Mouse (Mus musculus) G1E (cell line): ENCODE measurements around the gene Ncan. TPM values are rescaled to one million over a fixed set of nuclear protein-coding genes. Genes with fewer than 3 reads are reported as not detected.
"Not testable (repeated sequence)": the region's sequence is repeated elsewhere in the genome, so short reads cannot be mapped to it uniquely, and the experiment has no call there.

ENCODE experiments used
- ATAC-seq: 2 replicates; pipeline ENCODE4 v1.8.0; 2016; ENCODE audit warnings: mild to moderate bottlenecking; ENCODE audit not compliant: insufficient number of reproducible peaks, poor library complexity, low FRiP score, severe bottlenecking; ENCODE audit errors: extremely low read depth
- DNase-seq: peaks from one replicate; pipeline ENCODE4 v3.0.0; 2012; ENCODE audit warnings: low spot score
- H3K27me3 ChIP-seq: 2 replicates; pipeline ENCODE4 v1.6.1; 2012; ENCODE audit warnings: mild to moderate bottlenecking, low read length, inconsistent platforms; ENCODE audit not compliant: insufficient read depth
- H3K36me3 ChIP-seq: replicated peaks from 2 replicates; pipeline ENCODE3; 2012; ENCODE audit warnings: mild to moderate bottlenecking, inconsistent platforms
- H3K4me1 ChIP-seq: 2 replicates; pipeline ENCODE4 v1.6.1; 2012; ENCODE audit warnings: low read depth, low read length, inconsistent platforms, mixed read lengths; ENCODE audit not compliant: insufficient read depth
- H3K4me3 ChIP-seq: 2 replicates; pipeline ENCODE4 v1.5.1; 2012; ENCODE audit warnings: low read depth, mild to moderate bottlenecking, inconsistent platforms, low read length, moderate library complexity, mixed read lengths
- H3K9me3 ChIP-seq: replicated peaks from 2 replicates; pipeline ENCODE4 v1.6.1; 2012; ENCODE audit warnings: inconsistent platforms
- CTCF ChIP-seq: IDR thresholded peaks from 2 replicates; pipeline ENCODE4 v1.5.1; 2012; ENCODE audit warnings: low read depth, low read length, inconsistent platforms, mixed read lengths
- GATA1 ChIP-seq: IDR thresholded peaks from 2 replicates; pipeline ENCODE4 v1.6.1; 2012; ENCODE audit warnings: borderline replicate concordance, low read length, inconsistent platforms, mixed read lengths
- GATA2 ChIP-seq: IDR thresholded peaks from 2 replicates; pipeline ENCODE4 v1.6.1; 2012; ENCODE audit warnings: low read depth, low read length, inconsistent platforms, borderline replicate concordance
- POLR2AphosphoS5 ChIP-seq: IDR thresholded peaks from 2 replicates; pipeline ENCODE4 v1.6.1; 2012; ENCODE audit warnings: low read depth, low read length, inconsistent platforms; ENCODE audit not compliant: insufficient replicate concordance
- TAL1 ChIP-seq: conservative IDR thresholded peaks from 2 replicates; pipeline ENCODE4 v1.6.1; 2012; ENCODE audit warnings: low read depth, low read length, inconsistent platforms, mixed read lengths
- polyA plus RNA-seq: library from polyadenylated mRNA; stranded (reverse); fragments of >175 nt; gene quantifications from 2 replicates; pipeline ENCODE4 v1.2.3, GENCODE M21; 2012
- total RNA-seq, 2 experiments: library from RNA; stranded (forward) in 1 of 2; stranded (reverse) in 1 of 2; fragments of 200-1000 nt in 1 of 2; fragments of >200 nt in 1 of 2; fragmentation: Nextera tagmentation in 1 of 2; gene quantifications; 2 replicates each; pipeline ENCODE4 v1.2.3; 2014 to 2017

The Ncan gene
- total and polyA plus RNA-seq, 3 experiments = 0.05 TPM; not detected in 2

DNA sequence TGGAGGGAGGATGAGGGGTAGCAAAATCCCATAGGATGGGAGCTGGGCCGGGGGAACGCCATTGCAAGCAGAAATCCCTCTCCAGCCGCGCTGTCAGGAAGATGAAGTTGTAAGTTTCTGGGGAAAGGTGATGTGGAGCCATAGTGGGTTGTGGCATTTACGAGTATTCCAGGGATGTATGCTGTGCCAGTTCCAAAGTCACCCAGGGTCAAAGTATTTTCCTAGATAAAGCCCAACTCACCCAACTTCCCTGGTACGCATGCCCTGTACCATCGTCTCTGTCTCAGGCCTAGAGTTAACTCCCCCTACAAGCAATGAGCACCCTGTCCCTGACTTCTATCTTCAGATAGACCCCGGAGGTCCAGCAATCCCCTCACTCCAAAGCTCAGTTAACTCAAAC is 47.6 kb downstream of the Ncan start:
- no peak for DNase-seq
- Histone ChIP-seq H3K4me1 (peaks cover 13% of the 10 kb centered on the region), H3K36me3 (peaks cover 49% of the 10 kb centered on the region), H3K4me3 (no peak overlapping the region), H3K27me3 (peaks cover 4% of the 10 kb centered on the region; the same call in 1 of the 2 replicates), H3K9me3 (no peaks in the 10 kb centered on the region)
- TF ChIP-seq POLR2AphosphoS5 (no peak), CTCF (no peak), TAL1 (no peak), GATA1 (no peak), GATA2 (no peak)
- no peak for ATAC-seq

DNA sequence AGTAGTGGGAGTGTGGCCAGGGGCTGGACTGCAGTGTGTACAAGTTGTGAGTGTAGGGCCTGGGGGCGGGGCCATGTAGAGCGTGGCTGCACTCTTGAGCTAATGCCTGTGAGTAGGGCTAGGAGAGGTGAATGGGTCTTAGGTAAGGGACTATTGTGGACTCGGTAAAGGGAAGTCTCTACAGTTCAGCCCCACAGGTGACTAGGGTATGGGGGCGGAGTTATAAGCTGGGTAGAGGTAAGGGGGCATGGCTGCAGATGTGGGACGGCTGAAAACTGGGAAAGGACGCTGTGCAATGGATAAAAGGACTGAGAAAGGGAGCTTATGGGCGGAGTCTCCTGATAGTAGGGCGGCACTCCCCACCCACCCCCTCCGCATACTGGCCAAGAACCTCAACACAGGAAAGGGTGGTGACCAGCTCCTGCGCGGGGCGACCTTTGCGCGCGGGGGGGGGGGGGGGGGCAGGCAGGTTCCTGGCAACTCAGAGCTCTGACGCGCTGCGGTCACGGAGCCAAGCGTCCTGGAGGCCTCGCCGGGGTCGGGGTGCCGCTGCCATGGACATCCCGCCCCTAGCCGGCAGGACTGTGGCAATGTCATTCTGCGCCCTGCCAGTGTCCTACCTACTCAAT is 48.1 kb downstream of the Ncan start, which contains the start of gene Tm6sf2:
TSS of gene Tm6sf2 (plus strand) at position 484 of the 629 bp plus-strand sequence.
- no peak for DNase-seq
- peaks cover 54% of the 10 kb centered on the region for H3K36me3 ChIP-seq
- no peak for ATAC-seq
- peaks cover 4% of the 10 kb centered on the region; the same call in 1 of the 2 replicates for H3K27me3 ChIP-seq
- peaks cover 13% of the 10 kb centered on the region for H3K4me1 ChIP-seq
- H3K9me3 ChIP-seq = no peaks in the 10 kb centered on the region
- no peak within 1 kb of the TSS for H3K4me3 ChIP-seq
- no peak for TF ChIP-seq CTCF

DNA sequence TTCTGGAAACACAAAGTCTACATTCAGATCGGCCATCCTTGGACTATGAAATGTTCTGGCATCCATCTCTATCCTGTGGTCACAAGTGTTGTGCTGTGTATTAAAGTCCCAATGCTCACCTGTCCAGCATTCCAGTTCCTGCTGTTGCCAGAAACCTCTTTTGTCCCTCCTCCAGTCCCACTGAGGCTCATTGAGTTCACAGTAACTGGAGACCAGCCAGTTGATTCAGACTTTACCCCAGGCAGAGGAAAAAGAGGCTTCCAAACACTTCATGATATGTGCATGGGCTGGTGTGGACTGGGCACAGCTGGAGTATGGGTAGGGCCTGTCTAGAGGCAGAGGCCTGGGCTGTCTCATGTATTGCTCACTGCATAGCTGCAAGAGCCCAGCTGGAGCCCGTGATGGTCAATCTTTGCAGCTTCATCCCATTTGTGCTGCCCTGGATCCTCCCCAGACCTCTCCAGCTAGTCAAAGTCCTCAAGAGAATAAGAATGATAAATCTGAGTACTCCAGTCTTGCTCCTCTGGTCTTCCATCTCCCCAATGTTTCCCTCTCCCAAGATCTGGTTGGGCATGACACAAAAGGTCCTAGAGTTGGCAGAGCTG is 48.7 kb downstream of the Ncan start:
- Histone ChIP-seq H3K27me3 (peaks cover 4% of the 10 kb centered on the region; the same call in 1 of the 2 replicates), H3K36me3 (peaks cover 59% of the 10 kb centered on the region), H3K4me1 (peaks cover 13% of the 10 kb centered on the region), H3K4me3 (no peak overlapping the region), H3K9me3 (no peaks in the 10 kb centered on the region)
- DNase-seq = no peak
- no peak for ATAC-seq
- no peak for TF ChIP-seq GATA2

DNA sequence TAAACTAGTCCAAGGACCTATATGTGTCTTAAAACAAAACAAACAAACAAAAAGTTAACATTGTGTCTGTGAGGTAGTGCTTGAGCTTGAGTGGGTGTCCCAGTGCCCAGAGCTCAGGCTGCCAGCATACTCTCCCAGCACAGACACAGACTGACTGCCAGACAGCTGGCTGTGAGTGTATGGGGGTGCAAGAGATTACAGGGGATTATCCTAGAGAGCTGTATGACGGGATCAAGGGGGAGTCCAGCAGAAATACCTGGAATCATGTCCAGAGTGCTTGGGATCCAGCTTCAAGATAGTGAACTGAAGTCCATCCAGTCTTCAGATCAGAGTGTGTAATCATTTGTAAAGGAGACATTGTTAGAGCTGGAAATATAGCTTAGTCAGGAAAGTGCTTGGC is 63.0 kb downstream of the Ncan start:
- no peaks in the 10 kb centered on the region for H3K4me1 ChIP-seq
- ATAC-seq (no peak), DNase-seq (no peak)
- H3K9me3 ChIP-seq = no peaks in the 10 kb centered on the region
- no peaks in the 10 kb centered on the region for H3K27me3 ChIP-seq
- H3K4me3 ChIP-seq = no peak overlapping the region
- peaks cover 92% of the 10 kb centered on the region for H3K36me3 ChIP-seq
- TF ChIP-seq GATA1 = no peak
- no peak for TF ChIP-seq TAL1
- TF ChIP-seq CTCF = no peak
- no peak for TF ChIP-seq GATA2
- TF ChIP-seq POLR2AphosphoS5 = no peak

DNA sequence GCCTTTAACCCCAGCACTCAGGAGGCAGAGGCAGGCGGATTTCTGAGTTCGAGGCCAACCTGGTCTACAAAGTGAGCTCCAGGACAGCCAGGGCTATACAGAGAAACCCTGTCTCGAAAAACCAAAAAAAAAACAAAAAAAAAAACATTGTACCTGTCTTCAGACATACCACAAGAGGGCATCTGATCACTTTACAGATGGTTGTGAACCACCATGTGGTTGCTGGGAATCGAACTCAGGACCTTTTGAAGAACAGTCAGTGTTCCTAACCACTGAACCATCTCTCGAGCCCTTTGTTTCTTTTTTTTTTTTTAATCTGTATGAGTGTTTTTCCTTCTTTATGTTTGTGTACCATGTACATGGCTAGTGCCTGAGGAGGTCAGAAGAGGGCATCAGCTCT is 70.2 kb downstream of the Ncan start:
- not testable (repeated sequence) for H3K4me3 ChIP-seq, H3K9me3 ChIP-seq, DNase-seq, H3K4me1 ChIP-seq, H3K27me3 ChIP-seq, ATAC-seq
- peaks cover 82% of the 10 kb centered on the region for H3K36me3 ChIP-seq

- ATAC-seq = no peak
- Histone ChIP-seq H3K27me3 (no peaks in the 10 kb centered on the region), H3K9me3 (no peaks in the 10 kb centered on the region), H3K4me1 (peaks cover 2% of the 10 kb centered on the region; the same call in 1 of the 2 replicates), H3K4me3 (no peak overlapping the region), H3K36me3 (peaks cover 77% of the 10 kb centered on the region)
- DNase-seq = no peak
- no peak for TF ChIP-seq GATA2
- no peak for TF ChIP-seq POLR2AphosphoS5
- TF ChIP-seq GATA1 = no peak
- TF ChIP-seq CTCF = no peak
- no peak for TF ChIP-seq TAL1
These were observed 71.0 kb downstream of the Ncan start for GRCm38 (mm10) chr8:70049662-70050061.

DNA sequence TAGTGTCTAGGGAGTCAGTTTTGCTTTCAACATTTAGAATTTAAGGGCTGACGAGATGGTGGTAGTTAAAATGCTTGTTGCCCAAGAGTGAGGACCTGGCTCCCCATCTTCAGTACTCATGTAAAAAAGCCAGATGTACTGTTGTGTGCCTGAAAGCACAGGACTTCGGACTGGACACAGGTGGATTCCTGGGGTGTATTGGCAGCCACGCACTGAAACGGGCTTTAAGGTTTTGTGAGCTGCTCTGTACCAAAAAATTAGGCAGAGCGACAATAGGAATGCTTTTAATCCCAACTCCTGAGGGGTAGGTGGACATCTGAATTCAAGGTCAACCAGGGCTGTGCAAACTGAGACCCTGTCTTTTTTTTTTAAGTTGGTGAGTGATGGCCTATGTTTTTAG is 76.7 kb downstream of the Ncan start:
- ATAC-seq = no peak
- no peaks in the 10 kb centered on the region for H3K9me3 ChIP-seq

More for the DNA sequence above, 76.7 kb downstream of the Ncan start:
- DNase-seq = no peak
- TF ChIP-seq TAL1 (no peak), POLR2AphosphoS5 (no peak), GATA2 (no peak), CTCF (no peak), GATA1 (no peak)
- H3K4me1 ChIP-seq = peaks cover 42% of the 10 kb centered on the region
- H3K36me3 ChIP-seq = peaks cover 51% of the 10 kb centered on the region
- H3K4me3 ChIP-seq = peak overlapping the region; percentile 91; the same call in 1 of the 2 replicates
- H3K27me3 ChIP-seq = no peaks in the 10 kb centered on the region

Other genes with a start within 250 kb of the Ncan start
Only the 20 nearest of the 23 such genes appear.
- 64.6 and 85.0 TPM in 2 replicates for gene Ndufa13, start 218.3 kb downstream of the Ncan start, total RNA-seq (2014; fragmentation: Nextera tagmentation)
- gene Ndufa13, start 218.3 kb downstream of the Ncan start, total RNA-seq (2017) = 111 and 124 TPM in 2 replicates
- 119 and 158 TPM in 2 replicates for gene Ndufa13, start 218.3 kb downstream of the Ncan start, polyA plus RNA-seq
- 7.3 TPM in 1 of 2 replicates, not detected in the other for gene Yjefn3, start 218.2 kb downstream of the Ncan start, total RNA-seq (2014; fragmentation: Nextera tagmentation)
- 2.1 TPM in 2 replicates for gene Yjefn3, start 218.2 kb downstream of the Ncan start, total RNA-seq (2017)
- 1.8 and 2.3 TPM in 2 replicates for gene Yjefn3, start 218.2 kb downstream of the Ncan start, polyA plus RNA-seq
- gene Gatad2a, start 124.5 kb downstream of the Ncan start, total RNA-seq (2014; fragmentation: Nextera tagmentation) = 99.3 and 101 TPM in 2 replicates
- 44.4 and 52.2 TPM in 2 replicates for gene Gatad2a, start 124.5 kb downstream of the Ncan start, total RNA-seq (2017)
- gene Gatad2a, start 124.5 kb downstream of the Ncan start, polyA plus RNA-seq = 104 and 139 TPM in 2 replicates
- 49.6 and 53.2 TPM in 2 replicates for gene Mau2, start 78.1 kb downstream of the Ncan start, total RNA-seq (2014; fragmentation: Nextera tagmentation)
- 35.4 and 37.8 TPM in 2 replicates for gene Mau2, start 78.1 kb downstream of the Ncan start, total RNA-seq (2017)
- gene Mau2, start 78.1 kb downstream of the Ncan start, polyA plus RNA-seq = 29.6 and 34.2 TPM in 2 replicates
- 17.9 and 43.3 TPM in 2 replicates for gene Sugp1, start 78.1 kb downstream of the Ncan start, total RNA-seq (2014; fragmentation: Nextera tagmentation)
- 33.1 and 36.0 TPM in 2 replicates for gene Sugp1, start 78.1 kb downstream of the Ncan start, total RNA-seq (2017)
- 44.9 and 52.9 TPM in 2 replicates for gene Sugp1, start 78.1 kb downstream of the Ncan start, polyA plus RNA-seq
- not detected in 2 replicates for gene Tm6sf2, start 47.9 kb downstream of the Ncan start, total RNA-seq (2014; fragmentation: Nextera tagmentation)
- gene Tm6sf2, start 47.9 kb downstream of the Ncan start, total RNA-seq (2017) = 0.38 and 1.1 TPM in 2 replicates
- 0.07 and 0.23 TPM in 2 replicates for gene Tm6sf2, start 47.9 kb downstream of the Ncan start, polyA plus RNA-seq
- gene Hapln4, start 37.4 kb downstream of the Ncan start, total RNA-seq (2014; fragmentation: Nextera tagmentation) = not detected in 2 replicates
- gene Hapln4, start 37.4 kb downstream of the Ncan start, total RNA-seq (2017) = 0.05 TPM in 1 of 2 replicates, not detected in the other
- gene Hapln4, start 37.4 kb downstream of the Ncan start, polyA plus RNA-seq = not detected in 2 replicates
- 10.6 and 12.0 TPM in 2 replicates for gene Nr2c2ap, start 10.5 kb upstream of the Ncan start, total RNA-seq (2014; fragmentation: Nextera tagmentation)
- gene Nr2c2ap, start 10.5 kb upstream of the Ncan start, total RNA-seq (2017) = 6.7 and 8.5 TPM in 2 replicates
- 12.0 and 19.4 TPM in 2 replicates for gene Nr2c2ap, start 10.5 kb upstream of the Ncan start, polyA plus RNA-seq
- gene Rfxank, start 18.3 kb upstream of the Ncan start, total RNA-seq (2014; fragmentation: Nextera tagmentation) = 11.9 and 12.6 TPM in 2 replicates
- 7.2 and 13.2 TPM in 2 replicates for gene Rfxank, start 18.3 kb upstream of the Ncan start, total RNA-seq (2017)
- gene Rfxank, start 18.3 kb upstream of the Ncan start, polyA plus RNA-seq = 4.9 and 6.0 TPM in 2 replicates
- gene Borcs8, start 18.6 kb upstream of the Ncan start, total RNA-seq (2014; fragmentation: Nextera tagmentation) = 65.0 and 73.8 TPM in 2 replicates
- gene Borcs8, start 18.6 kb upstream of the Ncan start, total RNA-seq (2017) = 82.4 and 114 TPM in 2 replicates
- gene Borcs8, start 18.6 kb upstream of the Ncan start, polyA plus RNA-seq = 24.7 and 42.9 TPM in 2 replicates
- gene Mef2b, start 18.8 kb upstream of the Ncan start, total RNA-seq (2014; fragmentation: Nextera tagmentation) = 2.1 and 4.4 TPM in 2 replicates
- gene Mef2b, start 18.8 kb upstream of the Ncan start, total RNA-seq (2017) = 0.17 and 0.55 TPM in 2 replicates
- gene Mef2b, start 18.8 kb upstream of the Ncan start, polyA plus RNA-seq = 2.3 and 3.1 TPM in 2 replicates
- 15.3 and 22.0 TPM in 2 replicates for gene Tmem161a, start 51.5 kb upstream of the Ncan start, total RNA-seq (2014; fragmentation: Nextera tagmentation)
- gene Tmem161a, start 51.5 kb upstream of the Ncan start, total RNA-seq (2017) = 15.8 and 22.0 TPM in 2 replicates
- 119 and 145 TPM in 2 replicates for gene Tmem161a, start 51.5 kb upstream of the Ncan start, polyA plus RNA-seq
- 18.8 and 19.3 TPM in 2 replicates for gene Slc25a42, start 91.4 kb upstream of the Ncan start, total RNA-seq (2014; fragmentation: Nextera tagmentation)
- gene Slc25a42, start 91.4 kb upstream of the Ncan start, total RNA-seq (2017) = 5.1 and 5.3 TPM in 2 replicates
- gene Slc25a42, start 91.4 kb upstream of the Ncan start, polyA plus RNA-seq = 9.7 and 12.1 TPM in 2 replicates
- 16.5 and 32.5 TPM in 2 replicates for gene Sugp2, start 113.4 kb upstream of the Ncan start, total RNA-seq (2014; fragmentation: Nextera tagmentation)
- gene Sugp2, start 113.4 kb upstream of the Ncan start, total RNA-seq (2017) = 22.7 and 27.8 TPM in 2 replicates
- gene Sugp2, start 113.4 kb upstream of the Ncan start, polyA plus RNA-seq = 26.5 and 30.9 TPM in 2 replicates
- 7.7 and 9.3 TPM in 2 replicates for gene Armc6, start 113.6 kb upstream of the Ncan start, total RNA-seq (2014; fragmentation: Nextera tagmentation)
- 12.5 and 13.9 TPM in 2 replicates for gene Armc6, start 113.6 kb upstream of the Ncan start, total RNA-seq (2017)
- gene Armc6, start 113.6 kb upstream of the Ncan start, polyA plus RNA-seq = 13.7 and 15.2 TPM in 2 replicates
- gene Homer3, start 162.0 kb upstream of the Ncan start, total RNA-seq (2014; fragmentation: Nextera tagmentation) = 1.6 and 3.8 TPM in 2 replicates
- 6.0 and 6.7 TPM in 2 replicates for gene Homer3, start 162.0 kb upstream of the Ncan start, total RNA-seq (2017)
- 12.0 and 14.8 TPM in 2 replicates for gene Homer3, start 162.0 kb upstream of the Ncan start, polyA plus RNA-seq
- gene Ddx49, start 181.6 kb upstream of the Ncan start, total RNA-seq (2014; fragmentation: Nextera tagmentation) = 41.3 and 43.8 TPM in 2 replicates
- 88.3 and 114 TPM in 2 replicates for gene Ddx49, start 181.6 kb upstream of the Ncan start, total RNA-seq (2017)
- 55.1 and 56.2 TPM in 2 replicates for gene Ddx49, start 181.6 kb upstream of the Ncan start, polyA plus RNA-seq
- 147 and 152 TPM in 2 replicates for gene Cope, start 181.6 kb upstream of the Ncan start, total RNA-seq (2014; fragmentation: Nextera tagmentation)
- 78.3 and 96.7 TPM in 2 replicates for gene Cope, start 181.6 kb upstream of the Ncan start, total RNA-seq (2017)
- 346 and 358 TPM in 2 replicates for gene Cope, start 181.6 kb upstream of the Ncan start, polyA plus RNA-seq
- gene Cers1, start 194.9 kb upstream of the Ncan start, total RNA-seq (2014; fragmentation: Nextera tagmentation) = not detected in 2 replicates
- 0.38 TPM in 1 of 2 replicates, not detected in the other for gene Cers1, start 194.9 kb upstream of the Ncan start, total RNA-seq (2017)
- not detected in 2 replicates for gene Cers1, start 194.9 kb upstream of the Ncan start, polyA plus RNA-seq
- gene Gdf1, start 208.9 kb upstream of the Ncan start, total RNA-seq (2014; fragmentation: Nextera tagmentation) = not detected in 2 replicates
- not detected in 2 replicates for gene Gdf1, start 208.9 kb upstream of the Ncan start, total RNA-seq (2017)
- 0.04 TPM in 1 of 2 replicates, not detected in the other for gene Gdf1, start 208.9 kb upstream of the Ncan start, polyA plus RNA-seq